Mouse (Mus musculus) midbrain, embryonic 10.5 days (tissue): ENCODE data around the gene Rabgap1l. TPM values are rescaled to one million over a fixed set of nuclear protein-coding genes. Genes with fewer than 3 reads are reported as not detected.
A peak's percentile ranks its signal among the peaks of the same experiment; 100 is the strongest.

Experiments
- DNase-seq: peaks from one replicate; pipeline ENCODE4 v3.0.0-alpha.2; 2017; ENCODE audit warnings: low spot score
- H3K27ac ChIP-seq: fragments of 300-500 bp; sonication (generic); replicated peaks from 2 replicates; pipeline ENCODE4 v1.5.1; 2016; ENCODE audit warnings: mild to moderate bottlenecking
- H3K27me3 ChIP-seq: fragments of 300-500 bp; sonication (generic); 2 replicates; pipeline ENCODE4 v1.6.1; 2016; ENCODE audit warnings: low read depth, mild to moderate bottlenecking; ENCODE audit not compliant: poor library complexity, severe bottlenecking
- H3K36me3 ChIP-seq: fragments of 300-500 bp; sonication (generic); 2 replicates; pipeline ENCODE4 v1.6.1; 2016; ENCODE audit warnings: mild to moderate bottlenecking, moderate library complexity
- H3K4me1 ChIP-seq: fragments of 300-500 bp; sonication (generic); 2 replicates; pipeline ENCODE4 v1.6.1; 2016
- H3K4me3 ChIP-seq: fragments of 300-500 bp; sonication (generic); 2 replicates; pipeline ENCODE4 v1.5.1; 2016; ENCODE audit warnings: mild to moderate bottlenecking, moderate library complexity
- H3K9me3 ChIP-seq: fragments of 300-500 bp; sonication (generic); replicated peaks from 2 replicates; pipeline ENCODE4 v1.6.1; 2016; ENCODE audit warnings: mild to moderate bottlenecking
- WGBS: fragments of 180-500 bp; shearing (Covaris S2); methylation state at CpG from one replicate; pipeline ENCODE4 v1.1.7; 2016; 5-methylcytosine and 5-hydroxymethylcytosine counted together
- polyA plus RNA-seq: library from polyadenylated mRNA; unstranded; fragments of >200 nt; fragmentation: Nextera tagmentation; extraction: Ambion mirVana; gene quantifications from 2 replicates; pipeline ENCODE4 v1.2.1, GENCODE M21; 2016

The Rabgap1l gene
- polyA plus RNA-seq, 1 experiment from 2014 or later = 6.8 TPM

DNA sequence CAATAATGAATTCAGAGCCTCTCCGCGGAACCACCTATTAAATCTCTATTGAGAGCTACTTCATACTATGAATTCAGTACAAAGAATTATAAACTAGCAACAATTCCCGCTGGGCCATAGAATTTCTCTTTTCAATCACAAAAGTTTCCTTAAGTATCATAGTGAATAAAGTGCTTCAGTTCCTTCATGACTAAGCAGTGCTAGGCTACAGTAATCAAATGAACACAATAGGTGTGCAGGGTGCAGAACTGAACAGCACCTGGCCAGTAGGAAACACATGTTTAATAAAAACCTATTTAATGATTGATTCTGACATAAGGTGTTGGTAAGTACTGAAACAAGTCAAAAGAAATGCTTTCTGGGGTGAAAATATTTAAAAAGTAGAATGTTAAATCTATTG is 560.9 kb downstream of the Rabgap1l start:
- no peaks in the 10 kb centered on the region for H3K36me3 ChIP-seq
- DNase-seq = no peak
- H3K27ac ChIP-seq = no peak overlapping the region
- no peaks in the 10 kb centered on the region for H3K9me3 ChIP-seq
- no peaks in the 10 kb centered on the region for H3K27me3 ChIP-seq
- H3K4me1 ChIP-seq = no peaks in the 10 kb centered on the region
- WGBS = 94% methylated on average over 3 of the region's 3 CpGs
- H3K4me3 ChIP-seq = no peak overlapping the region

DNA sequence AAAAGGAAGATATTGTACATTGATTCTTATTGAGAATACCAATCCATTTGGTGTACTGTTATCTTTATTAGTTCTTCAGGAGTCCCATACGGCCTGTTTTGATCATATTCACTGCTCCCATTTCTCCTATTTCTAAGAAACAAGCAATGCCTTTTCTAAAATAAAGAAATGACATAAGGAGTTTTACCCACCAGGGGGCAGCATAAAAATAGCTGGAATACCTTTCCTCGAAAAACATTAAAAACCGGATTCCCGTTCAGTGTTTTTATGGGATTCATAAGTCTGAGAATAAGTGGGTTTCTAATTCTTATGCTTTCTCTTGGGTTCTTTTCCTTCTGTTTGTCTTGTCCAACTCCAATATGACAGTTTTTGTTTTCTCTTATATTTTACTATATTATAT is 562.0 kb downstream of the Rabgap1l start:
- no peak for DNase-seq
- Histone ChIP-seq H3K27ac (no peak overlapping the region), H3K36me3 (no peaks in the 10 kb centered on the region), H3K27me3 (no peaks in the 10 kb centered on the region), H3K9me3 (no peaks in the 10 kb centered on the region), H3K4me3 (no peak overlapping the region), H3K4me1 (no peaks in the 10 kb centered on the region)
- 76% methylated on average over 4 of the region's 4 CpGs for WGBS

DNA sequence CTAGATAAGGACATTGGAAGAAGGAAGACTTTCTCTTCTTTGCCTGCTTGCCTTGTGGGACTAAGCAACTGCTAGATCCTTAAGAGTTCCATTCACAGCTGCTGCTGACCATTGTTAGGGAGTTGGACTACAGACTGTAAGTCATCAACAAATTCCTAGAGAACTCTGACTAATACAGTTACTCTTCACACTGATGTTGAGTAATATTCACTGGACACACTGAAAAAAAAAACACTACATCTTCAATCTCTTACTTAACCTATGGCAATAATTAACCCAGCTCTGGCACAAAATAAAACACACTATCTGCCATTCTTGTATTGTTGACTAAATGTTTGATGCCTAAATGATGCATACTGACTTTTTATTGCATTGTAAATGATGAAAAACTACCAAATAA is 565.2 kb downstream of the Rabgap1l start:
- Histone ChIP-seq H3K4me3 (no peak overlapping the region), H3K27me3 (no peaks in the 10 kb centered on the region), H3K27ac (no peak overlapping the region), H3K36me3 (no peaks in the 10 kb centered on the region), H3K9me3 (no peaks in the 10 kb centered on the region), H3K4me1 (no peaks in the 10 kb centered on the region)
- DNase-seq = no peak

DNA sequence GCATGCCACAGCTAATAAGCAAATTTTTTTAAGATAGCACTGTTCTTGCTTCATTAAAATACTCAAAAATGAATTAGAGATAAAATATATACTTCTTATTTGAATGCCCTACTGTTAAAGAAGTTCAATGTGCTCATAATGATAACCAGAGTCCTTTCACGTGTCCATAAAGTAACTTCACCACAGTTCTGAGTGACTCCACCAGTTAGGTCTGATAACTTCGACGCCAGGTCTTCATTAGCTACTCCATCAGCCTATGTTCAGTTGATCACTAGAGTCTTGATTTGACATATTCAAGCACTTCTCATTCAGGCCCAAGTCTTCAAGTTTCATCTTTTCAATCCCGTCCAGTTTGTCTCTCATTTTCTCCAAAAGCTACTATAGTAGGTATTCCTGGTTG is 565.8 kb downstream of the Rabgap1l start:
- WGBS = 87% methylated on average over 4 of the region's 4 CpGs
- Histone ChIP-seq H3K4me3 (no peak overlapping the region), H3K4me1 (no peaks in the 10 kb centered on the region), H3K27ac (no peak overlapping the region), H3K36me3 (no peaks in the 10 kb centered on the region), H3K9me3 (no peaks in the 10 kb centered on the region), H3K27me3 (no peaks in the 10 kb centered on the region)
- DNase-seq = no peak

DNA sequence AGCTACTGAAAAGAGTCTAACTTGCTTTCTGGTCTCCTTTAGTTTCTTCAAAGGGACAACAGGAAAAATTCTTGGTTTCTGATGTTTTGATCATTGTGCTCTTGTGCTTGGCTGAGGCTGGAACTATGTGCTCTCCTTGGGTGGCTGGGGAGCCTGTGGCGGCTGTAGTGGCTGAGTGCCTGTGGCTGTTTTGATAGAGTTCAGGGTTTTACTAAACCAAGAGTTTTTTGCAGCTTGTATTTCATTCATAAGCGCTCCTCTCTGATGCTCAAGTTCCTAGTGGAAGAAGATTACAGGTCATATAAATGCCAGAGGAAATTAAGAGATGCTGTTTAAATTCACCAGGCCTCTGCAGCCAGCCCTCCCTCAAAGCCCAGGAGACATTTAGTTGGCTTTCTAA is 568.9 kb downstream of the Rabgap1l start:
- Histone ChIP-seq H3K36me3 (no peaks in the 10 kb centered on the region), H3K4me1 (no peaks in the 10 kb centered on the region), H3K27ac (no peak overlapping the region), H3K27me3 (no peaks in the 10 kb centered on the region), H3K9me3 (no peaks in the 10 kb centered on the region), H3K4me3 (no peak overlapping the region)
- DNase-seq = no peak
- WGBS = 80% methylated on average over 2 of the region's 2 CpGs

DNA sequence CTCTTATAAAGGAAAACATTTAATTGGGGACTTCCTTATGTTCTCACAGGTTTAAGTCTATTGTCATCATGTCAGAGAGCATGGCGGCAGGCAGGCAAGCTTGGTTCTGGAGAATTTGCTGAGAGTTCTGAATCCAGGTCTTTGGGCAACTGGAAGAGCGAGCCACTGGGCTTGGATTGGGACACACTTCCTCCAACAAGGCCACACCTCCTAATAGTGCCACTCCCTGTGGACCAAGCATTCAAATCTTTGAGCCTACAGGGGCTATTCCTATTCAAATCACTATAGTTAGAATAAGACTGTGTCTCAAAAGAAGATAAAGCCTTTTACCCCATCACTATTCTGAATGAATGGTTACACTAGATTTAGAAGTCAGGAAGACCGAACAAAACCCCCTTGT is 575.1 kb downstream of the Rabgap1l start:
- WGBS = 90% methylated on average over 3 of the region's 3 CpGs
- H3K9me3 ChIP-seq = no peaks in the 10 kb centered on the region

DNA sequence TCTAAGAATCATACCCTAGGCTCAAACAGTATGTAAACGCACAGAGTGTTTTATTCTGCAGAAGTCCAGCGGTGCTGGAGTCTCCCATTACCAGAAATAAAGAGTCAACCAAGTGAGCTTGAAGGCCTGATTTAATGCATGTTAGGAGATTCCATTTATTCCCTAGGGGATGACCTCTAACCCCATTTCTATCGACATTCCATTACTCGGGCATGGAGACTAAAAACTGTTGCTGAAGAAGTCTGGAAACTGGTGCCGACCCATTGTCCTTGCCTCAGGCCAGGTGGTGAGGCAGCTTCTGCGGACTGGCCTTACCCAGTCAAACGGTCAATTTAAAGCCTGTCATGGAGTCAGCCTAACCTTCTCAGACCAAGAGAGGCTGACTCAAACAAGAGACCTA is 578.8 kb downstream of the Rabgap1l start:
- H3K4me1 ChIP-seq = peaks cover 31% of the 10 kb centered on the region
- peak overlapping the region; percentile 96; the same call in 1 of the 2 replicates for H3K27ac ChIP-seq
- 0 out of 2 replicates have a peak, but pooled peaks cover 1% of the 10 kb centered on the region for H3K36me3 ChIP-seq
- 84% methylated on average over 7 of the region's 7 CpGs for WGBS
- H3K9me3 ChIP-seq = no peaks in the 10 kb centered on the region
- H3K4me3 ChIP-seq = peak overlapping the region; percentile 93; the same call in 1 of the 2 replicates
- DNase-seq = no peak
- no peaks in the 10 kb centered on the region for H3K27me3 ChIP-seq

More for the DNA sequence above, 575.1 kb downstream of the Rabgap1l start:
- H3K36me3 ChIP-seq = no peaks in the 10 kb centered on the region
- H3K4me1 ChIP-seq = peaks cover 8% of the 10 kb centered on the region
- no peak overlapping the region for H3K27ac ChIP-seq
- H3K4me3 ChIP-seq = no peak overlapping the region
- no peaks in the 10 kb centered on the region for H3K27me3 ChIP-seq
- no peak for DNase-seq

DNA sequence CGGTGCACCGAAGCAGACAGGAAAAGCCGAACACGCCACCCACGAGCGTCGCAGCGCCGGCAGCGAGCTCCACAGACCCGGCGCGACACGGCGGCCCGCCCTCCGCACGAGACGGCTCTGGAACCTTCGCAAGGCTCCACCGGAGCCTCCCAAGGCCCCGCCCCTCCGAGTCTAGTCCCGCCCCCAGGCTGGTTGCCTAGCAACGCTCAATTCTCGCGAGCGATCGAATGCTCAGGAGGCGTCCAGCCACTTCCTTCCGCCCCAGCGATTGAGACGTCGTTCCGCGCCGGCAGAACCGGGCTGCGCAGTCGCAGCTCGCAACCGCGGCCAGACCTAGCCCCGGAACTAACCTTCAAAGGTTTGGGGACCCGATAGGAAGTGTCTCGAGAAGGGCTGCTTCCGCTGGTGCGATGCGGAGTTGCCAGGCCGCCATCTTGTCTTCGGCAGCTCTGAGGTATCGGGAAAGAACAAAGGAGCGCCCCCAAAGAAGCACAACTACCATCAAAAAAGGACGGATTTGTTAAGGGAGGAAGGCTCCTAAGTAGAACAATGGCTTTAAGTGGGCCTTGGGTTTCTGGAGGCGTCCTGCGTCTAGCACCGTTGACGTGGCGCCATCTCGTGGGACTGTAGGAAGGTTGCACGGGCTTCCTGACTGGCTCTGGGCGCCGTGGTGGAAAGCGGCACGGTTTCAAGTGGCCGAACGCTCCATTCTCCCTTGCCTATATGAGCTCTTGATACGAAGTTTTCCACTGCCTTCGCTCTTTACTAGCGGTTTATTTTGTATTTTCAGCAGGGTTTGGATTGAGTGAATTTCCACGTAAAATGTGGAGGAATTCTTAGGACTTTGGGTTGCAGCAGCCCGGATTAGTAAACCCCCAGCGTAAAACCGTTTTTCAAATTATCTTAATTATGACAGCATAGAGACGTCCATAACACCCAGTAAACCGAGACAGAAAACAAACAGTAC is 580.0 kb downstream of the Rabgap1l start, which contains the start of gene Cacybp:
TSS of gene Cacybp (minus strand) at position 173 of the 967 bp plus-strand sequence.
- peak within 1 kb of the TSS; percentile 96 for H3K27ac ChIP-seq
- H3K9me3 ChIP-seq = no peaks in the 10 kb centered on the region
- under 1% methylated on average over 76 of the region's 76 CpGs for WGBS
- peaks cover 5% of the 10 kb centered on the region for H3K36me3 ChIP-seq
- H3K4me3 ChIP-seq = peak within 1 kb of the TSS; percentile 93
- H3K27me3 ChIP-seq = no peaks in the 10 kb centered on the region
- peaks cover 33% of the 10 kb centered on the region for H3K4me1 ChIP-seq
- peak; percentile 99 for DNase-seq

DNA sequence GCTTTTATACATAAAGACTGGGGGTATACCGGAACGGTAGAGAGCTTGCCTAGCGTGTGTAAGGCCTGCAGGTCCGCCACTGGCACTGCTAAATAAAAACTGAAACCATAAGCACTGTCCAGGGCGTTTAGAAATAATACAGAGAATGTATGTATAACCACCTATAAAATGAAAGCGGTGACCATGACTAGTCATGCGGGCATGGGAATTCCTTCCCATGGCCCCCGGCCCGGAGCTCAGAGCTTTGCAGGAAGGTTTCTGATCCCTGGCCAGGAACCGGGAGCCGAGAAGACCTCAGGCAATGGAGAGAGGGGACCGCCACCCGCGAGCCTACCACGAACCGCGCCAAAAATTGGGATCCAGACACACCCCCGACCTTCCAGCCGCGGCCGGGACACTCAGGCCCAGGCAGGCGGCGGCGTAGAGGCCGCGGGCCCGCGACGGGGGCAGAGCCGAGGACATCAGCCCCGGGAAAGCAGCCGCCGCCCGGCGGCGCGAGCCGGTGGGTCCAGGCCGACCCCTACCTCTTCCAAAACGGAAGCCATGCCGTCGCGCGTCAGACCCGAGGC is 580.8 kb downstream of the Rabgap1l start:
- Histone ChIP-seq H3K27ac (peak overlapping the region; percentile 96), H3K27me3 (no peaks in the 10 kb centered on the region), H3K4me3 (peak overlapping the region; percentile 93), H3K9me3 (no peaks in the 10 kb centered on the region), H3K36me3 (peaks cover 13% of the 10 kb centered on the region), H3K4me1 (peaks cover 33% of the 10 kb centered on the region)
- DNase-seq = no peak
- under 1% methylated on average over 45 of the region's 45 CpGs for WGBS

DNA sequence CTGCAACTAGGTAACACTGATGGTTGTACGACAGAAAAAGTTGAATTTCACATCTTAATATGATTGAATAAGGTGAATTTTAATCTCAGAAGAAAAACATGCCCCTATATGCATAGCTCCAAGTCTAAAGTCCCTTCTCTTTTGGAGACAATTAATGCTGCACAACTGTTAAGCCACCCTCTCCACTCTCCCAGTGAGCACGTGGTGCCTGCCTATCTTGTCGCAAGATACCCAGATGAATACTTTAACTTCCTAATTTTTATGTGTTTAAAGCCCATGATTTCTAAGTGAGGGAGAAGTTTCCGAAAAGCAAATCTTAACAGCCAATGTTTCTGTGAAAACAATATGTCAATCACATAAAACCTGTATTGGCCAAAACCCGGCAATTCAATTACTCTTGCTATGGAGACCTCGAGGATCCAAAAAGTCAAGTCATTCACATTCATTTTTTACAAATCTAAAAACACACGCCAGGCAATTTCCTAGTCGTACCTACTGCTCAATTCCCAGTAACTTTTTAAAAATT is 581.4 kb downstream of the Rabgap1l start:
- Histone ChIP-seq H3K4me3 (peak overlapping the region; percentile 93), H3K27me3 (no peaks in the 10 kb centered on the region), H3K36me3 (peaks cover 18% of the 10 kb centered on the region), H3K27ac (peak overlapping the region; percentile 96), H3K4me1 (peaks cover 33% of the 10 kb centered on the region), H3K9me3 (no peaks in the 10 kb centered on the region)
- DNase-seq = no peak
- 3% methylated on average over 8 of the region's 8 CpGs for WGBS

DNA sequence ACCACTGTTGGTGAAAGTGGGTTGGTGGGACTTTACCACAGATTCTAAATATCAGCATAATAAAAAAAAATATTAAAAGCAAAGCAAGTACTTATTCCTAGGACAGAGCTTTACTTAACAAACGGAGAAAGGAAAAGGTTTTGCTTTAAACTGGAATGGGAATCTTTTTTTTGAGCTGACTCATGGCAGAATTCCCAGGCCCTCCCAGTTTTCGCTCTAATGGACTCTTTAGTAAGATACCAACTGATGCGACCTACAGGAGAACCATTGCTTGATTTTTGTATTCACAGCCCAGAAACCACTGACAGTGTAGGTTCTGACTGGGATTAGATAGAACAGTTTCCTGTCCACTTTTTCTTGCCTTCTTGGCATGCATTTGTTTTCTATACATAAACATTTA is 582.4 kb downstream of the Rabgap1l start:
- WGBS = 70% methylated on average over 3 of the region's 3 CpGs
- H3K9me3 ChIP-seq = no peaks in the 10 kb centered on the region
- peak overlapping the region; percentile 93 for H3K4me3 ChIP-seq
- H3K27ac ChIP-seq = no peak overlapping the region
- H3K27me3 ChIP-seq = no peaks in the 10 kb centered on the region
- H3K4me1 ChIP-seq = peaks cover 33% of the 10 kb centered on the region
- no peak for DNase-seq
- peaks cover 29% of the 10 kb centered on the region for H3K36me3 ChIP-seq

DNA sequence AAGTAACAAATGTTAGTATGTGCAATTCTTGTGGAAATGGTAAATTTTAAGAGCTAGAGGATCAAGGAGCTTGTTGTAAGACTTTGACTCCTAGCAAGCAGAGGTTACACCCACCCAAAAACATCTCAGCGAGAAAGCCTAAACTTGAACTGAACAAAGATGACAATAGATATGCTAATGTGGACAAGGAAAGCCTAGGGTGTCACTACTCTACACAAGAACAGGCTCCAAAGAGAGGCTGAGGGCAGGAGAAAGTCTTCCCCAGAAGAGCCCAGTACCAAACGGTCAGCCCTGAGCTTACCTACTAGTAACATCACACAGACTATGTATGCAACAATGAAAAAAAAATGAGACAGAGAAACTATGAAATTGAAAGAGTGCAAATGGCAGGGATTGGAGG is 583.2 kb downstream of the Rabgap1l start:
- WGBS = 47% methylated on average over 2 of the region's 2 CpGs
- H3K4me1 ChIP-seq = peaks cover 33% of the 10 kb centered on the region
- H3K36me3 ChIP-seq = peaks cover 36% of the 10 kb centered on the region
- no peaks in the 10 kb centered on the region for H3K27me3 ChIP-seq
- DNase-seq = no peak
- H3K4me3 ChIP-seq = no peak overlapping the region
- no peak overlapping the region for H3K27ac ChIP-seq
- no peaks in the 10 kb centered on the region for H3K9me3 ChIP-seq

DNA sequence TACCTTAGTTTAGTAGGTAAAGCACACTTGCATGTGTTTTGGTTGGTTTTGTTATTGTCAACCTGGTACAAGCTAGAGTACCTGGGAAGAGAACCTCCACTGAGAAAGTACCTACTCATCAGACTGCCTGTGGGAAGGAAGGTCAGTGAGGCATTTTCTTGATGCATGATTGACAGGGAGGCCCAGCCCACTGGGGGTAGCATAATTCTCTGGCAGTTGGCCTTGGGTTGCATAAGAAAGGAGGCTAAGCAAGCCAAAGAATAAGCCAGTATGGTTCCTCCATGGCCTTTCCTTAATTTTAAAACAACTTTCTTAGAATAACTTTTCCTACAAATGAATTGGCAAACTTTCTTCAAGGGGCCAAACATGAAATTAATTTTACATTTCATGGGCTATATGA is 587.5 kb downstream of the Rabgap1l start:
- no peaks in the 10 kb centered on the region for H3K27me3 ChIP-seq
- peaks cover 13% of the 10 kb centered on the region for H3K4me1 ChIP-seq
- DNase-seq = no peak
- H3K9me3 ChIP-seq = no peaks in the 10 kb centered on the region
- H3K4me3 ChIP-seq = no peak overlapping the region
- H3K36me3 ChIP-seq = peaks cover 80% of the 10 kb centered on the region
- no peak overlapping the region for H3K27ac ChIP-seq
